Mouse (Mus musculus): Measurements from ENCODE around the gene Cd47. TPM values are rescaled to one million over a fixed set of nuclear protein-coding genes. Genes with fewer than 3 reads are reported as not detected.

The Cd47 gene
- total RNA-seq, 2 experiments from 2014 or later = 53.2 to 55.3 TPM

- DNase-seq (ENCODE audit: low spot score in 2 of 2) = no peak
Observed at GRCm38 (mm10) chr16:49858907-49859853, 58.8 kb downstream of the Cd47 start.

GRCm38 (mm10) chr16:49861986-49862385, 61.7 kb downstream of the Cd47 start:
- no peak for DNase-seq (ENCODE audit: low spot score in 2 of 2)

GRCm38 (mm10) chr16:49866617-49867016, 66.3 kb downstream of the Cd47 start:
- DNase-seq (ENCODE audit: low spot score in 2 of 2) = no peak

DNA sequence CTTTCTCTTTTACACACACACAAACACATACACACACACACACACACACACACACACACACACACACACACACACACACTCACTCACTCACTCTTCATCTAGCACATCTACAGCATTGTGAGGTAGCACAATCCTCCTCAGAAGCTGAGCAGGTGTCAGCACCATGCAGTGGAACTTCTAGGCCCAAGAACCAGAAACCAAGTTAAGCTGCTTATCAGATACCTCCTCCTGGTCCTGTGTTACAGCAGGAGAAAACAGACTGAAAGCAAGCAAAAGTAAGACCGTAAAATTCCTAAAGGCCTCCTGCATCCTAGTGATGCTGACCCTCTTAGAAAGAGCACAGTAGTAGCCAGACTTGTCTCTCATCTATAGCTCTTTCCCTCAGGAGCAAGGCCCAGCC, 67.9 kb downstream of the Cd47 start:
- DNase-seq (ENCODE audit: low spot score in 2 of 2) = no peak

- DNase-seq (ENCODE audit: low spot score in 2 of 2) = no peak
Observed at GRCm38 (mm10) chr16:49873918-49874317, 73.6 kb downstream of the Cd47 start.

GRCm38 (mm10) chr16:49874546-49874945, 74.2 kb downstream of the Cd47 start:
- no peak for DNase-seq (ENCODE audit: low spot score in 2 of 2)

DNA sequence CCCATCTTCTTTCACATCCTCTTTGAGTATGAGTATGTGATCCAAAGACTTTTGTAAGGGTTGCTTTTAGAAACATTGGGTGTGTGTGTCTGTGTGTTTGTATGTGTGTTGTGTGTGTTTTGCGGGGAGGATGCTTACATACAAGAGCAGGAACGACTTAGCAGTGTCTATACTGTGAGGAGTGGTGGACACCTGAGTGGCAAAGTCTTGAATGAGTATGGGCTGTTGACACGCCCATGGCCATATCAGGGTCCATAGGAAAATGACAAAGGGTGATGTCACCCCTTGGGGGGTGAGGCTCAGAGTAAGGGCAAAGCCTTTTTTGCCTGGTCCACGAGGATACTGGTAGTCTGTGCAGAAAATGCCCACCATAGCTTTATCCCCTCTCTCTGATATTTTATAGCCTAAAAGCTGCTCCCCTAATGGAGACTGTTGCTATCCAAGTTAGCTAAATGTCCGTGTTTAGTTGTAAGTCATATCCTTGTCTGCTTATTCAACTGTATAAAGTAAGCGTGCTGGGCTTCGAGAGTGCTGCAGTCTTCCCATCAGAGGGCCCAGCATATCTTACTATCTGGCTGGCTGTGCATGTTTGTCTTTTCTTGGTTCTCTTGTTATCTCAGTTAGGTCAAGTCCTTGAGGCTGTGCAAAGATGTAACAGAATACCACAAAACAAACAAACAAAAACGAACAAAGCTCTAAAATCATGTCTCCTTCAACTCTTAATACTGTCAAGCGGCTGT, 76.1 kb downstream of the Cd47 start:
- no peak for DNase-seq (ENCODE audit: low spot score in 2 of 2)

- DNase-seq (ENCODE audit: low spot score in 2 of 2) = no peak
Observed at GRCm38 (mm10) chr16:49877243-49877642, 76.9 kb downstream of the Cd47 start.

- DNase-seq (ENCODE audit: low spot score in 2 of 2) = no peak
Observed at GRCm38 (mm10) chr16:49878051-49878450, 77.7 kb downstream of the Cd47 start.

GRCm38 (mm10) chr16:49886403-49887066, 86.2 kb downstream of the Cd47 start:
- no peak for DNase-seq (ENCODE audit: low spot score in 2 of 2)

DNA sequence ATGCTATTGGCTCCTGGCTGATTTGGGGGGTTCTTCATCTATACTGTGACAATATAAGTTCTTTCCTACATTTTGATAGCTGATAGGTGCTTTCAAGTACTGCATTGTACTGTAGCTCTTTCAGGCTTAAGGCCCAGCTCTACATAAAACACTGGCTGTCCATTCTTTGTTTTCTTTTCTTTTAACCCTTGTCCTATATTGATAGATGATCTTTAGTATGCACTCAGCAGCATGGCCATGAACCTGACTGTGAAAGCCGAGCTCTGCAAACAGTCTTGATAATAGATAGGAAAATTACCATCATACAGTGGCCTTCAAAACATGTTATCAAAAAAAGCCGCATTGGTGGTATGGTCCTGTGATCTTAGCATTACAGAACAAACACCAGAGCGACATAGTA, 87.0 kb downstream of the Cd47 start:
- no peak for DNase-seq (ENCODE audit: low spot score in 2 of 2)

GRCm38 (mm10) chr16:49887811-49888564, 87.7 kb downstream of the Cd47 start:
- no peak for DNase-seq (ENCODE audit: low spot score in 2 of 2)

DNA sequence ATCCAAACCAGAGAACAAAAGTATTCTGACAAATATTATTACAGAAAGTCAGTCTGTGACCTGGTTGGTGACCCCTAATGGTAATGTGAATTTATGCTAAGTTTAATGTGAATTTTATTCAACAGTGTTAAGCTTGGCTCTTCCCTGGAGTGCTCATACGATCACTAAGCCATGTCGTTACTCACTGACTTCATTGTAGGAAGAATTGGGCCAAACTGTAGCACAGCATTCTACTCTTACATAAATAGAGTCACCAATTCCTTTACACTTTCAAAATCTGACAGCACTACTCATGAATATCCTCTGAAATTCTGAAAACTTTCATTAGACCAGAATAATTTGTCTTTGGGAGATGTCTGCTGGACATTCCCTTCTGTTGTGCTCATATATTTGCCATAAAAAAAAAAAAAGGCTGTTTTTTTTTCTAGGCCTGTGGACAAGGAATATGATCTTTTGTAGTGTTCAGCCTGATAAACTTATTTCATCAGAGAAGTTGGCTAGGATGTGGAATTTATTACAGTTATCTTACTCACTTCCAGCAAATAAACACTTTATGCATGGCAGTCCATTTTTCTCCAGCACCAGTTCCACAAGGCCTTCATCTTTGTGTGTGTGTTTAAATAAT, 88.8 kb downstream of the Cd47 start:
- DNase-seq (ENCODE audit: low spot score in 2 of 2) = no peak

GRCm38 (mm10) chr16:49892252-49892651, 91.9 kb downstream of the Cd47 start:
- DNase-seq (ENCODE audit: low spot score in 2 of 2) = no peak

GRCm38 (mm10) chr16:49892945-49893344, 92.6 kb downstream of the Cd47 start:
- no peak for DNase-seq (ENCODE audit: low spot score in 2 of 2)

DNA sequence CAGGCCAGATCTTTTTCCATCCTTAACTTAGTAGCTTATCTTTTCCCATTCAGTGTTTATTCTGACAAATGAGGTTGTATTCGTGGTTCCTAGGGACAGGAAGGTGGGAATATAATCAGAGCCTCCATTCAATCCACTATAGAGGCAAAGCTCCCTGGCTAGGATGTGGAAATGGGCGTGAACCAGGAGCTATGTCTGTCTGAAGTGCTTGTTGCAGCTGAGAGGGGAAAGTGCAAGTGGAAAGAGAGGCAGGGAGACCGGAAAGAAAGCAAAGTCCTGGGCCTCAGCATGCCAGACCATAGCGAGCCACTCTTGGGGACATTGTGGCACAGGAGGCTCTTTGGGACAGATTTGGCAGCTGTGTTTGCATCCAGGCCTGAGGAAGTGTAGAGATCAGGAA, 94.3 kb downstream of the Cd47 start:
- no peak for DNase-seq (ENCODE audit: low spot score in 2 of 2)

GRCm38 (mm10) chr16:49896132-49896531, 95.8 kb downstream of the Cd47 start:
- DNase-seq (ENCODE audit: low spot score in 2 of 2) = no peak

GRCm38 (mm10) chr16:49901395-49901794, 101.1 kb downstream of the Cd47 start:
- no peak for DNase-seq (ENCODE audit: low spot score in 2 of 2)

GRCm38 (mm10) chr16:49902083-49902482, 101.8 kb downstream of the Cd47 start:
- no peak for DNase-seq (ENCODE audit: low spot score in 2 of 2)

DNA sequence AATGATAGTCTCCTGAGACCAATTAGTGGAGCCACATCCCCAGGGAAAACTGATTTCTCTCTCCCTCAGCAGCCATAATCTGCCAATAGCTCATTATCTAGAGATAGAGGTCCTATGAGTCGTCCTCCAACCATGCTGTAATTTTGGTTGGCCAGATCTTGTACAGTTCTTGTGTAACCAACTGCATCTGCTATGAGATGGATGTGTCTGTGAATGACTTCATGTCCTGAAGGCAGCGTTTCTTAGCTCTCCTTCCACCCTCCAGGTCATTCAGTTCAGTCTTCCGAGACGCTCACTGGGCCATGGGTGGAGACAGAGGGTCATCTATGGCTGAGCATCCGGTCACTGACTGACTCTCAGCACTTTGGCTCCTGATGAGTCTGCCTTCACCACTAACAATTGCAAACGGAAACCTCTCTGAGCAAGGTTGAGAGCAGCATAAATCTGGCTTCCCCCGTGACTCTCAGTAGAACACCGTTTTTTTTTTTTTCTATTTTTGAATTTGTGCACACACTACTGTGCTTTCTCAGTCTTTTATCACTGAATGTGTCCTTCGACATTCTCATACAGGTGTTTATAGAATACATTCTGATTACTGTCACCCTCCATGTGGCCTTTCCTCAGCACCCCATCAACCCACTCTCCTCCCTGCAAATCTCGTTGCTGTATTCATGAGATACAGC, 104.1 kb downstream of the Cd47 start:
- DNase-seq (ENCODE audit: low spot score in 2 of 2) = no peak
